Mouse (Mus musculus) mesoderm, embryonic 11.5 days (tissue): ENCODE measurements around the gene Gm44973.
"Not testable (repeated sequence)": the region's sequence is repeated elsewhere in the genome, so short reads cannot be mapped to it uniquely, and the experiment has no call there.

ENCODE experiments used
- DNase-seq: peaks from one replicate; pipeline ENCODE4 v3.0.0-alpha.2; 2012; ENCODE audit warnings: low read depth, low spot score

The Gm44973 gene

GRCm38 (mm10) chr7:5016057-5016456 is 761 bp downstream of the Gm44973 start:
- no peak for DNase-seq

GRCm38 (mm10) chr7:5016920-5017319 is 1.6 kb downstream of the Gm44973 start:
- DNase-seq = no peak

- no peak for DNase-seq
Measured at GRCm38 (mm10) chr7:5017352-5017751, 2.1 kb downstream of the Gm44973 start.

GRCm38 (mm10) chr7:5017931-5018330 is 2.6 kb downstream of the Gm44973 start:
- no peak for DNase-seq

GRCm38 (mm10) chr7:5019576-5019975 is 4.3 kb downstream of the Gm44973 start:
- DNase-seq = not testable (repeated sequence)

- DNase-seq = peak; percentile 99
Measured at GRCm38 (mm10) chr7:5020000-5020681, 4.8 kb downstream of the Gm44973 start, which contains the start of the genes Zfp865 and Ccdc106. Gene Zfp865, plus strand, starts transcription at chr7:5020376. Gene Ccdc106, plus strand, starts transcription at chr7:5020553.

- DNase-seq = peak; percentile 15
Measured at GRCm38 (mm10) chr7:5020685-5021084, 5.4 kb downstream of the Gm44973 start.

GRCm38 (mm10) chr7:5021197-5021596 is 5.9 kb downstream of the Gm44973 start:
- DNase-seq = no peak

- DNase-seq = no peak
Measured at GRCm38 (mm10) chr7:5029543-5029942, 14.2 kb downstream of the Gm44973 start.

- no peak for DNase-seq
Measured at GRCm38 (mm10) chr7:5029946-5030345, 14.7 kb downstream of the Gm44973 start.

GRCm38 (mm10) chr7:5030554-5031275 is 15.4 kb downstream of the Gm44973 start:
- DNase-seq = no peak

- DNase-seq = no peak
Measured at GRCm38 (mm10) chr7:5031496-5031895, 16.2 kb downstream of the Gm44973 start.

- no peak for DNase-seq
Measured at GRCm38 (mm10) chr7:5033818-5034217, 18.5 kb downstream of the Gm44973 start, which contains the start of gene 4632433K11Rik. Gene 4632433K11Rik, plus strand, starts transcription at chr7:5034118.

- no peak for DNase-seq
Measured at GRCm38 (mm10) chr7:5035628-5036027, 20.3 kb downstream of the Gm44973 start.

GRCm38 (mm10) chr7:5036136-5036535 is 20.8 kb downstream of the Gm44973 start:
- DNase-seq = no peak

- no peak for DNase-seq
Measured at GRCm38 (mm10) chr7:5037026-5037425, 21.7 kb downstream of the Gm44973 start.

- DNase-seq = no peak
Measured at GRCm38 (mm10) chr7:5037467-5037866, 22.2 kb downstream of the Gm44973 start.

GRCm38 (mm10) chr7:5038109-5038732 is 22.9 kb downstream of the Gm44973 start, which contains the start of gene Zfp784:
Gene Zfp784, minus strand, starts transcription at chr7:5038446.
- peak; percentile 92 for DNase-seq

- DNase-seq = no peak
Measured at GRCm38 (mm10) chr7:5038940-5039339, 23.6 kb downstream of the Gm44973 start.

GRCm38 (mm10) chr7:5044981-5045380 is 29.7 kb downstream of the Gm44973 start:
- DNase-seq = no peak

- no peak for DNase-seq
Measured at GRCm38 (mm10) chr7:5046112-5046511, 30.8 kb downstream of the Gm44973 start.

- no peak for DNase-seq
Measured at GRCm38 (mm10) chr7:5047313-5047712, 32.0 kb downstream of the Gm44973 start.
